Mouse (Mus musculus): ENCODE results near the gene 0610030E20Rik. TPM values are rescaled to one million over a fixed set of nuclear protein-coding genes. Genes with fewer than 3 reads are reported as not detected.

0610030E20Rik gene
- total and polyA plus RNA-seq, 3 experiments: 8.2 to 9.1 (median 8.7) TPM

- Histone ChIP-seq H3K4me1 (ENCODE audit: control insufficient read depth, insufficient read depth, low read length) (no peaks in the 10 kb centered on the region; the same call in 1 of the 2 replicates), H3K9ac (ENCODE audit: low read depth, low read length) (peak overlapping the region; percentile 81), H3K79me2 (replicated peaks; ENCODE audit: control insufficient read depth, insufficient read depth, low read length) (no peaks in the 10 kb centered on the region; the same call in 1 of the 2 replicates), H3K27me3 (ENCODE audit: control insufficient read depth, insufficient read depth, low read length) (no peaks in the 10 kb centered on the region), H3K36me3 (ENCODE audit: control insufficient read depth, insufficient read depth, low read length) (no peaks in the 10 kb centered on the region), H3K27ac (peak overlapping the region; percentile 84), H3K4me3 (peak overlapping the region; percentile 84)
- peak; percentile 94 to 97 for DNase-seq
- intact Hi-C loops (cut with DNase I): no loop called here
- under 1% methylated on average over 42 of the region's 42 CpGs for WGBS
- TF ChIP-seq EP300 (IDR thresholded peaks at IDR 0.05; ENCODE audit: insufficient read depth, low read depth, low read length) (no peak; the same call in 1 of the 2 replicates), POLR2A (IDR thresholded peaks at IDR 0.05; ENCODE audit: insufficient read depth, low read depth, low read length) (peak; percentile 97), CTCF (IDR thresholded peaks at IDR 0.05) (peak; percentile 66)
Observed at GRCm38 (mm10) chr6:72362132-72363028, 15.3 kb downstream of the 0610030E20Rik start.

- TF ChIP-seq CTCF (IDR thresholded peaks at IDR 0.05) (peak; percentile 66), EP300 (IDR thresholded peaks at IDR 0.05; ENCODE audit: insufficient read depth, low read depth, low read length) (no peak), POLR2A (IDR thresholded peaks at IDR 0.05; ENCODE audit: insufficient read depth, low read depth, low read length) (no peak)
- Histone ChIP-seq H3K4me3 (no peak overlapping the region), H3K4me1 (ENCODE audit: control insufficient read depth, insufficient read depth, low read length) (no peaks in the 10 kb centered on the region; the same call in 1 of the 2 replicates), H3K79me2 (replicated peaks; ENCODE audit: control insufficient read depth, insufficient read depth, low read length) (no peaks in the 10 kb centered on the region; the same call in 1 of the 2 replicates), H3K27ac (no peak overlapping the region), H3K27me3 (ENCODE audit: control insufficient read depth, insufficient read depth, low read length) (no peaks in the 10 kb centered on the region), H3K36me3 (ENCODE audit: control insufficient read depth, insufficient read depth, low read length) (no peaks in the 10 kb centered on the region), H3K9ac (ENCODE audit: low read depth, low read length) (no peak overlapping the region)
- intact Hi-C loops (cut with DNase I): loop anchor here (2.0 kb wide), 1 partner anchor 39 kb away; no protein-coding TSS in a partner anchor
- 35% methylated on average over 7 of the region's 7 CpGs for WGBS
- DNase-seq: no peak
Observed at GRCm38 (mm10) chr6:72364009-72364408, 16.9 kb downstream of the 0610030E20Rik start.

- H3K79me2 ChIP-seq (replicated peaks; ENCODE audit: control insufficient read depth, insufficient read depth, low read length): no peaks in the 10 kb centered on the region
- H3K27ac ChIP-seq: no peak overlapping the region
- no peaks in the 10 kb centered on the region; the same call in 1 of the 2 replicates for H3K4me1 ChIP-seq (ENCODE audit: control insufficient read depth, insufficient read depth, low read length)
- no peaks in the 10 kb centered on the region for H3K36me3 ChIP-seq (ENCODE audit: control insufficient read depth, insufficient read depth, low read length)
- no peak for TF ChIP-seq POLR2A (IDR thresholded peaks at IDR 0.05; ENCODE audit: insufficient read depth, low read depth, low read length)
- TF ChIP-seq EP300 (IDR thresholded peaks at IDR 0.05; ENCODE audit: insufficient read depth, low read depth, low read length): no peak
- no peak for DNase-seq
- intact Hi-C loops (cut with DNase I): loop anchor here (2.0 kb wide), 1 partner anchor 38 kb away; no protein-coding TSS in a partner anchor
- no peak overlapping the region for H3K9ac ChIP-seq (ENCODE audit: low read depth, low read length)
- no peaks in the 10 kb centered on the region for H3K27me3 ChIP-seq (ENCODE audit: control insufficient read depth, insufficient read depth, low read length)
- WGBS: 59% methylated on average over 6 of the region's 6 CpGs
- no peak overlapping the region for H3K4me3 ChIP-seq
Observed at GRCm38 (mm10) chr6:72364985-72365384, 17.9 kb downstream of the 0610030E20Rik start.

GRCm38 (mm10) chr6:72366304-72366703 lies 19.2 kb downstream of the 0610030E20Rik start:
- Histone ChIP-seq H3K4me1 (ENCODE audit: control insufficient read depth, insufficient read depth, low read length) (peaks cover 8% of the 10 kb centered on the region), H3K27me3 (ENCODE audit: control insufficient read depth, insufficient read depth, low read length) (no peaks in the 10 kb centered on the region), H3K27ac (no peak overlapping the region), H3K4me3 (no peak overlapping the region), H3K9ac (ENCODE audit: low read depth, low read length) (no peak overlapping the region), H3K36me3 (ENCODE audit: control insufficient read depth, insufficient read depth, low read length) (no peaks in the 10 kb centered on the region), H3K79me2 (replicated peaks; ENCODE audit: control insufficient read depth, insufficient read depth, low read length) (no peaks in the 10 kb centered on the region)
- WGBS: 38% methylated on average over 3 of the region's 3 CpGs
- no peak for DNase-seq
- intact Hi-C loops (cut with DNase I): no loop called here
- TF ChIP-seq EP300 (IDR thresholded peaks at IDR 0.05; ENCODE audit: insufficient read depth, low read depth, low read length) (no peak), CTCF (IDR thresholded peaks at IDR 0.05) (no peak), POLR2A (IDR thresholded peaks at IDR 0.05; ENCODE audit: insufficient read depth, low read depth, low read length) (no peak)

- H3K27ac ChIP-seq: no peak within 1 kb of the TSS
Observed at GRCm38 (mm10) chr6:72366844-72367443, 19.8 kb downstream of the 0610030E20Rik start, which contains the start of gene Rnf181. Gene Rnf181 (minus strand): TSS chr6:72366956.

More at GRCm38 (mm10) chr6:72366844-72367443, 19.8 kb downstream of the 0610030E20Rik start, which contains the start of gene Rnf181:
- TF ChIP-seq CTCF (IDR thresholded peaks at IDR 0.05) (no peak), POLR2A (IDR thresholded peaks at IDR 0.05; ENCODE audit: insufficient read depth, low read depth, low read length) (0 out of 2 replicates have a peak, but pooled peaks have one; percentile 5)
- WGBS: 76% methylated on average over 4 of the region's 4 CpGs
- no peak for DNase-seq
- H3K9ac ChIP-seq (ENCODE audit: low read depth, low read length): no peak within 1 kb of the TSS
- intact Hi-C loops (cut with DNase I): no loop called here
- no peaks in the 10 kb centered on the region for H3K79me2 ChIP-seq (replicated peaks; ENCODE audit: control insufficient read depth, insufficient read depth, low read length)
- H3K36me3 ChIP-seq (ENCODE audit: control insufficient read depth, insufficient read depth, low read length): no peaks in the 10 kb centered on the region
- H3K4me3 ChIP-seq: no peak within 1 kb of the TSS
- H3K27me3 ChIP-seq (ENCODE audit: control insufficient read depth, insufficient read depth, low read length): no peaks in the 10 kb centered on the region
- peaks cover 8% of the 10 kb centered on the region for H3K4me1 ChIP-seq (ENCODE audit: control insufficient read depth, insufficient read depth, low read length)

All from heart, adult 2 months (tissue).